Mouse (Mus musculus) erythroblast, adult 5-6 weeks (primary cell): Measurements from ENCODE around the gene Fam57b. TPM values are rescaled to one million over a fixed set of nuclear protein-coding genes. Genes with fewer than 3 reads are reported as not detected.
A peak's percentile ranks its signal among the peaks of the same experiment; 100 is the strongest.

Experiments
- ATAC-seq: replicated peaks from 2 replicates; pipeline ENCODE4 v1.8.0; 2016; ENCODE audit warnings: moderate number of reproducible peaks, mild to moderate bottlenecking, moderate TSS enrichment, inconsistent platforms; ENCODE audit not compliant: poor library complexity, low FRiP score, severe bottlenecking
- total RNA-seq, 2 experiments: library from RNA; stranded (forward) in 1 of 2; stranded (reverse) in 1 of 2; fragments of 150-400 nt in 1 of 2; fragments of 200-764, 138-1000 nt in 1 of 2; gene quantifications; 2 replicates each; pipeline versions ENCODE4 v1.2.3 to v1.2.4; 2015 to 2017; ENCODE audit warnings: low replicate concordance in 2 of 2

The Fam57b gene
- total RNA-seq, 2 experiments from 2014 or later: not detected

DNA sequence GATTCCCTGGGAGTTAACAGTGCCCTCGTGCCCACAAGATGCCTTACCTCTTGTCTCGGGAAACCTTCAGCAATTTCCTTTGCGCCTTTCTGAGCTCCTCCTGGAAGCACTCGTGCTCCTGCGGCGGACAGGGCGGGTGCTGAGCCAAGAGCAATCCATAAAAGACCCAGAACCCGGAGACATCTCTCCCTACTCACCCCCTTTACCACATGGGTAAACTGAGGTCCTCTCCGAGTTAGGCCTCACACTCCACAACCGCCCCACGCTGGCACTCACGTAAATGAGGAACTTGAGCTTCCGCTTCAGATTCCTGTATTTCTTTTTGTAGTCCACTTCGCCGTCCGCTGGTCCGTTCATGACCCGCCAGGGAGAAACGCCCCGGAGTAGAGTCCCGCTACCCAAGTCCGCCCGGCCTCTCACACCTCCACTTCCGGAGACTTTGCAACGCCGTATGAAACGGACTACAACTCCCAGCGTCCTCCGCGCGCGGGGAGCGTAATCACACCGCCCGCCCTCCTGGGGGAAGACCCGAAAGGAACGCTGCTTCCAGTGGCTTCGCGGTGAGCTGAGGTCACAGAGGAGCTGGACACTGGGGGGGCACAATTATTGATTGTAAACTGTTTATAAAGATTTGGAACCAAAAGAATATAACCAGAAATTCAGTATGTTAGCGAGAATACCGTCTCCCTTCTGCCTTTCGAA lies 64.1 kb downstream of the Fam57b start, which contains the start of gene Hirip3:
TSS of gene Hirip3 (plus strand) at position 544 of the 702 bp plus-strand sequence.
- peak; percentile 86 for ATAC-seq

DNA sequence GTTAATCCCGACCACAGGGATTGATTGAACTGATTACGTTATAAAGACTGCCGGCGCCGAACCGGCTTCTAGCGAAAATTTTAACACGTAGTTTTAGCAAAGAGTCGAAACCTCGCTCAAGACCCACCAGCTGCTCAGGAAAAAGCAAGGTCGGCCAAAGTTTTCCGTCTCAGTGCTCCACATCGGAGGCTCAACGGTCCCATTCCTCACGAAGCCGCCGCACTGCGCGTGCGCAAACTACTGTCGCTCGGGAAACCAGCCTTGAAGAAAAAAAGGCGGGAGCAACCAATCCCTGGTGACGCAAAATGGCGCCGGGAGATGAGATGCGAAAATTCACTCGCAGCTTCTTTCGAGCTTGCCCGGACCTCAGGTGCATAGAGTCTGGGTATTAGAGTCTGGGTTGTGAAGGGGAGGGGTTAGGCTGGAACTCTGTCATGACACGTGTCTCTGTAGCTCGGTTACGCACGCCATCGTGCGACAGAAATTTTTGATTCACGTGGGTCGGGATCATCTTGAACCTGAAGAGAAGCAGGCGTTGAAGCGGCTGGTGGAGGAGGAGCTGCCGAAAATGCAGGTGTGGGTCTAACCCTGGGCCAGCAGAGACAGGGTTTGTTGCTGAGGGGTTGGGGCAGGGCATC lies 64.8 kb downstream of the Fam57b start, which contains the start of gene Ino80e:
TSS of gene Ino80e (minus strand) at position 231 of the 638 bp plus-strand sequence.
- peak; percentile 78 for ATAC-seq

DNA sequence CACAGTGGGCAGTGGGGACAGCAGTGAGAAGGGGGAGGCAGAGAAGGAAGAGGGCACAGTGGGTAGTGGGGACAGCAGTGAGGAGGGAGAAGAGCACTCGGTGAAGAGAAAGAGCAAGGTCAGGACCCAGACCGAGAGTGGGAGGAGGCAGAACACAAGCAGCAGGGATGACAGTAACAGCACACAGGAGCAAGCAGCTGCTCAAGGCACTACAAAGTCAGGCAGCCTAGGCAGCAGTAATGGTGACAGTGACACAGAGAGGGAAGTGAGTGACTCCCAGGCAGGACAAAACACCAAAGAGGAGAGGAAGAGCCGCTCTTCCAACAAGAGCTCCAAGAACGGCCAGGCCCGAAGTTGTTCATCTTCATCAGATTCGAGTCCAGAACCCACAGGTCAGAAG lies 66.3 kb downstream of the Fam57b start:
- no peak for ATAC-seq

DNA sequence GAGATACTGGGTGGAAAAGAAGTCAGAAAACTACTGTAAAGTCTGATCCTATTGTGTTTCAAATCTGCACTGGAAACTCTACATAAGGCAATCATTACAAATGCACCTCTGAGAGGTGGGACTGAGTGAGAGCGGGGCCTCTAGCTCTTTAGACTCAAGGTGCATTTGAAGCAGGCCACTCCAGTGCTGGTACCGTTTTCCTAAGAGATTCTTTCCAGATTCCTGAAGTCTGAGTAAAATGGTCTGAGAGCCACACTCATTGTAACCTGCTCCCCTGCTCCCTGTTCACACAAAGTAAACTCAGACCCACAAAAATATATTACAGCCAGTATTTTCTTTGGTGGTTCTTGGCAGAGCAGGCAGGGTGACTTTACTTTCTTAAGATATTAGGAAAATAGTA lies 70.1 kb downstream of the Fam57b start:
- no peak for ATAC-seq

DNA sequence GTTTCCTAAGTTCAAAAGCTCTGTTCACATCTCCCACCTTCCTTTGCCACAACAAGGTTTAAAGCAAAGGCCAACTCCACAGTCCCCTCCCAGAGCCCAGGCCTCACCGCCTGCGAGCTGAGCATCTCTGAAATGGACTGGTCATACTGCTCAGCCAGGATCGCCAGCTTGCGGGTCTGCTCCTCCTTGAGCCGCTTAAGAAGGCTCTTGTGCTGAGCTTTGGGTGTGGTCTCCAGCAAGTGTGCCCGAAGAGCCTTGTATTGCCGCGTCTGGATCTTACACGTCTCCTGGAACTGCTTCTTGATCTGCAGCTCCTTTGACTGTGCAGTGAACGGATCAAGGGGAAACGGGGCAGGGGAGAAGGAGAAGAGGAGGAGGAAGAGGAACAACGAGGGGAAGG lies 70.5 kb downstream of the Fam57b start:
- no peak for ATAC-seq

DNA sequence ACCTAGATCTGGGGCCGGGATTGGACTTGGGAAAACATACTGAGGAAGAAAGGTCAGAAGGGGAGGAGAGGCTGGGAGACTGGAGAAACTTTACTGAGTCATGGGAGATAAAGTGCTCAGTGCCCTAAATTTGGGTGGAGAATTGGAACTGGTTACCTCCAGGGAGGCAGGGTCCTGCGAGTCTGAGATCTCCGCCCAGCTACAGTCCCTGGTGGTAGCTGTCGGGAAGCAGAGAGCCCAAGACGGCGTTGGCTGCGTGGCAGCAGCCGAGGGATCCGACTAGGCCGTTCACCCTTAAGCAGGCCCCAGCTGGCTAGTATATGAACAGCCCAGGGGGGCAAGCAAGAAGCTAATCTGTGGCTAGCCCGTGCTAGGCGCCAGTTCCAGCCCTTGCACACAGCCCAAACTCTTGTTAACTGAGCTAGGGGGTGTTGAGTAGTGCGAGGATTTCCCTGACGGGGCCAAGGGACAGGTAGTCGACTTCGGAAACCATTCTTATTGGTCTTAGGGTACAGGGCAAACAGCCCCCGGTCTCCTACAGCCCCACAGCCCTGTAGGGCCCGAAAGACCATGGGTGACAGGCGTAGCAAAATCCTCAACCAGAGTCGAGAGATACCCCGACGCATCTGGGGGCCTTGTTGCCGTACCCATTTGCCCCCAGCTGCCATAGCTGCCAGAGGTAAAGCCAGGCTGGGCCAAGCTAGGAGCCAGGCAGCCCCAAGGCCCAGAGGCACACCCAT lies 72.5 kb downstream of the Fam57b start:
- ATAC-seq: no peak

DNA sequence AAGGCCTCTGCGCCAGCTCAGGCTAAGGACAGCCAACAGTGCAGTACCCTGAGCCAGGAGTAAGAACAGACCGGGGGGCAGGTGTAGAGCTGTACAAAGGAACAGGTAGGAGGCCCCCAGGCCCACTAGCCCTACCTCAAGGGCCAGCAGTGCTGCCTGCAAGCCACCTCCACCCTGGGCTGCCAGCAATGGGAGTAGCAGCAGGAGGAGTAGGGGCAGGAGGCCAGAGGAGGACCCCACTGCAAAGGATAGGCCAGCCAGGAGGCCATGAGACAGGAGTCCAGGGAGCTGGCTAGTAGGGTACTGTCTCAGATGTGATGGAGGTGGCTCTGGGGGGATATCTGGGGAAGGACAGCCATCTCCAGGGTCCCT lies 73.0 kb downstream of the Fam57b start:
- ATAC-seq: no peak

DNA sequence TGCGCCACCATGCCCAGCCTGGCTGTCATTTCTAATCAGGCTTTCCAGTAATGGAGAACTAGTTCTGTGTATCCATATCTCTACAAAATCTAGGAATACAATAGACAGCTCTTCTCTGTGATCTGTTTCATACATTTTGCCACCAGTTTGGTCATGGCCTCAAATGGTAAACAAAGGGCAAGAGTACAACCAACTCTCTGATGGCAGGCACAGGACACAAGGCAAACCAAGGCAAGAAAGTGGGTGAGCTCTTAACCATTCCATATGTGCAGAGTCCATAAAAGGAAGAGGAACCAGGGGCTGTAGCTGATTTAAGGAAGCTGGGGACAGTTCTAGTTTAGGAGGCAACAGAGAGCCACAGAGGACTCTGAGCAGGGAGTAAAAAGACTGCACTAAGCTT lies 79.8 kb downstream of the Fam57b start:
- no peak for ATAC-seq

Other genes starting within 250 kb of the Fam57b start
Only the 30 nearest of the 33 such genes appear.
- gene Apobr, start 212.7 kb upstream of the Fam57b start, total RNA-seq (2015; ENCODE audit: low replicate concordance): 4.8 and 9.8 TPM in 2 replicates
- gene Apobr, start 212.7 kb upstream of the Fam57b start, total RNA-seq (2017; ENCODE audit: low replicate concordance): 9.3 and 9.5 TPM in 2 replicates
- gene Cln3, start 211.9 kb upstream of the Fam57b start, total RNA-seq (2015; ENCODE audit: low replicate concordance): 4.4 and 30.9 TPM in 2 replicates
- gene Cln3, start 211.9 kb upstream of the Fam57b start, total RNA-seq (2017; ENCODE audit: low replicate concordance): 9.1 and 9.9 TPM in 2 replicates
- gene Il27, start 202.7 kb upstream of the Fam57b start, total RNA-seq (2015; ENCODE audit: low replicate concordance): not detected in 2 replicates
- not detected in 2 replicates for gene Il27, start 202.7 kb upstream of the Fam57b start, total RNA-seq (2017; ENCODE audit: low replicate concordance)
- gene Nupr1, start 166.8 kb upstream of the Fam57b start, total RNA-seq (2015; ENCODE audit: low replicate concordance): 10.4 and 11.9 TPM in 2 replicates
- 5.9 and 9.0 TPM in 2 replicates for gene Nupr1, start 166.8 kb upstream of the Fam57b start, total RNA-seq (2017; ENCODE audit: low replicate concordance)
- 33.6 and 37.9 TPM in 2 replicates for gene Sgf29, start 148.4 kb upstream of the Fam57b start, total RNA-seq (2015; ENCODE audit: low replicate concordance)
- gene Sgf29, start 148.4 kb upstream of the Fam57b start, total RNA-seq (2017; ENCODE audit: low replicate concordance): 6.8 and 17.6 TPM in 2 replicates
- not detected in 2 replicates for gene Sult1a1, start 121.2 kb upstream of the Fam57b start, total RNA-seq (2015; ENCODE audit: low replicate concordance)
- 3.6 and 6.0 TPM in 2 replicates for gene Sult1a1, start 121.2 kb upstream of the Fam57b start, total RNA-seq (2017; ENCODE audit: low replicate concordance)
- 4.8 and 13.4 TPM in 2 replicates for gene Bola2, start 102.3 kb upstream of the Fam57b start, total RNA-seq (2015; ENCODE audit: low replicate concordance)
- gene Bola2, start 102.3 kb upstream of the Fam57b start, total RNA-seq (2017; ENCODE audit: low replicate concordance): 11.6 and 27.2 TPM in 2 replicates
- gene Slx1b, start 101.9 kb upstream of the Fam57b start, total RNA-seq (2015; ENCODE audit: low replicate concordance): 0.19 and 1.9 TPM in 2 replicates
- 0.42 and 1.4 TPM in 2 replicates for gene Slx1b, start 101.9 kb upstream of the Fam57b start, total RNA-seq (2017; ENCODE audit: low replicate concordance)
- gene Coro1a, start 89.9 kb upstream of the Fam57b start, total RNA-seq (2015; ENCODE audit: low replicate concordance): 127 and 157 TPM in 2 replicates
- gene Coro1a, start 89.9 kb upstream of the Fam57b start, total RNA-seq (2017; ENCODE audit: low replicate concordance): 132 and 182 TPM in 2 replicates
- 46.1 and 51.8 TPM in 2 replicates for gene Mapk3, start 38.1 kb upstream of the Fam57b start, total RNA-seq (2015; ENCODE audit: low replicate concordance)
- 10.9 and 19.4 TPM in 2 replicates for gene Mapk3, start 38.1 kb upstream of the Fam57b start, total RNA-seq (2017; ENCODE audit: low replicate concordance)
- gene Gdpd3, start 31.3 kb upstream of the Fam57b start, total RNA-seq (2015; ENCODE audit: low replicate concordance): 5.6 TPM in 1 of 2 replicates, not detected in the other
- gene Gdpd3, start 31.3 kb upstream of the Fam57b start, total RNA-seq (2017; ENCODE audit: low replicate concordance): 5.4 and 7.2 TPM in 2 replicates
- gene Ypel3, start 20.7 kb upstream of the Fam57b start, total RNA-seq (2015; ENCODE audit: low replicate concordance): 752 and 763 TPM in 2 replicates
- 364 and 550 TPM in 2 replicates for gene Ypel3, start 20.7 kb upstream of the Fam57b start, total RNA-seq (2017; ENCODE audit: low replicate concordance)
- 28.8 and 31.9 TPM in 2 replicates for gene Tbx6, start 16.2 kb upstream of the Fam57b start, total RNA-seq (2015; ENCODE audit: low replicate concordance)
- gene Tbx6, start 16.2 kb upstream of the Fam57b start, total RNA-seq (2017; ENCODE audit: low replicate concordance): 12.3 and 23.2 TPM in 2 replicates
- gene Ppp4c, start 5.2 kb upstream of the Fam57b start, total RNA-seq (2015; ENCODE audit: low replicate concordance): 46.7 and 84.9 TPM in 2 replicates
- gene Ppp4c, start 5.2 kb upstream of the Fam57b start, total RNA-seq (2017; ENCODE audit: low replicate concordance): 43.5 and 62.7 TPM in 2 replicates
- gene 4930451I11Rik, start 34.0 kb downstream of the Fam57b start, total RNA-seq (2015; ENCODE audit: low replicate concordance): not detected in 2 replicates
- gene 4930451I11Rik, start 34.0 kb downstream of the Fam57b start, total RNA-seq (2017; ENCODE audit: low replicate concordance): not detected in 2 replicates
- not detected in 2 replicates for gene Doc2a, start 49.7 kb downstream of the Fam57b start, total RNA-seq (2015; ENCODE audit: low replicate concordance)
- gene Doc2a, start 49.7 kb downstream of the Fam57b start, total RNA-seq (2017; ENCODE audit: low replicate concordance): not detected in 2 replicates
- 5.2 and 9.2 TPM in 2 replicates for gene Hirip3, start 64.3 kb downstream of the Fam57b start, total RNA-seq (2015; ENCODE audit: low replicate concordance)
- gene Hirip3, start 64.3 kb downstream of the Fam57b start, total RNA-seq (2017; ENCODE audit: low replicate concordance): 38.2 and 40.8 TPM in 2 replicates
- 14.4 and 35.5 TPM in 2 replicates for gene Ino80e, start 64.7 kb downstream of the Fam57b start, total RNA-seq (2015; ENCODE audit: low replicate concordance)
- gene Ino80e, start 64.7 kb downstream of the Fam57b start, total RNA-seq (2017; ENCODE audit: low replicate concordance): 4.9 and 9.9 TPM in 2 replicates
- gene Taok2, start 87.0 kb downstream of the Fam57b start, total RNA-seq (2015; ENCODE audit: low replicate concordance): 6.9 and 9.6 TPM in 2 replicates
- 17.0 and 31.8 TPM in 2 replicates for gene Taok2, start 87.0 kb downstream of the Fam57b start, total RNA-seq (2017; ENCODE audit: low replicate concordance)
- 4.0 and 6.3 TPM in 2 replicates for gene Tmem219, start 125.2 kb downstream of the Fam57b start, total RNA-seq (2015; ENCODE audit: low replicate concordance)
- gene Tmem219, start 125.2 kb downstream of the Fam57b start, total RNA-seq (2017; ENCODE audit: low replicate concordance): 2.1 and 6.8 TPM in 2 replicates
- 0.77 and 6.9 TPM in 2 replicates for gene Kctd13, start 131.2 kb downstream of the Fam57b start, total RNA-seq (2015; ENCODE audit: low replicate concordance)
- 0.42 and 1.7 TPM in 2 replicates for gene Kctd13, start 131.2 kb downstream of the Fam57b start, total RNA-seq (2017; ENCODE audit: low replicate concordance)
- not detected in 2 replicates for gene Asphd1, start 151.9 kb downstream of the Fam57b start, total RNA-seq (2015; ENCODE audit: low replicate concordance)
- not detected in 2 replicates for gene Asphd1, start 151.9 kb downstream of the Fam57b start, total RNA-seq (2017; ENCODE audit: low replicate concordance)
- gene Sez6l2, start 152.9 kb downstream of the Fam57b start, total RNA-seq (2015; ENCODE audit: low replicate concordance): not detected in 2 replicates
- gene Sez6l2, start 152.9 kb downstream of the Fam57b start, total RNA-seq (2017; ENCODE audit: low replicate concordance): 0.84 TPM in 1 of 2 replicates, not detected in the other
- gene Cdipt, start 178.2 kb downstream of the Fam57b start, total RNA-seq (2015; ENCODE audit: low replicate concordance): 14.8 and 23.1 TPM in 2 replicates
- 9.5 and 20.9 TPM in 2 replicates for gene Cdipt, start 178.2 kb downstream of the Fam57b start, total RNA-seq (2017; ENCODE audit: low replicate concordance)
- gene Cdiptos, start 178.4 kb downstream of the Fam57b start, total RNA-seq (2015; ENCODE audit: low replicate concordance): 5.0 TPM in 1 of 2 replicates, not detected in the other
- not detected in 2 replicates for gene Cdiptos, start 178.4 kb downstream of the Fam57b start, total RNA-seq (2017; ENCODE audit: low replicate concordance)
- gene Mvp, start 217.0 kb downstream of the Fam57b start, total RNA-seq (2015; ENCODE audit: low replicate concordance): 1.5 and 1.9 TPM in 2 replicates
- gene Mvp, start 217.0 kb downstream of the Fam57b start, total RNA-seq (2017; ENCODE audit: low replicate concordance): 5.5 and 7.7 TPM in 2 replicates
- not detected in 2 replicates for gene Pagr1b, start 218.8 kb downstream of the Fam57b start, total RNA-seq (2015; ENCODE audit: low replicate concordance)
- gene Pagr1b, start 218.8 kb downstream of the Fam57b start, total RNA-seq (2017; ENCODE audit: low replicate concordance): not detected in 2 replicates
- 13.4 and 18.8 TPM in 2 replicates for gene Pagr1a, start 219.7 kb downstream of the Fam57b start, total RNA-seq (2015; ENCODE audit: low replicate concordance)
- gene Pagr1a, start 219.7 kb downstream of the Fam57b start, total RNA-seq (2017; ENCODE audit: low replicate concordance): 7.0 and 7.1 TPM in 2 replicates
- 1.7 and 1.9 TPM in 2 replicates for gene Gm42742, start 223.4 kb downstream of the Fam57b start, total RNA-seq (2015; ENCODE audit: low replicate concordance)
- gene Gm42742, start 223.4 kb downstream of the Fam57b start, total RNA-seq (2017; ENCODE audit: low replicate concordance): 8.1 and 9.1 TPM in 2 replicates
- gene Prrt2, start 223.5 kb downstream of the Fam57b start, total RNA-seq (2015; ENCODE audit: low replicate concordance): not detected in 2 replicates
- gene Prrt2, start 223.5 kb downstream of the Fam57b start, total RNA-seq (2017; ENCODE audit: low replicate concordance): 1.5 TPM in 1 of 2 replicates, not detected in the other